Mouse (Mus musculus): ENCODE results near the gene Sfxn5.

Sfxn5 gene

DNA sequence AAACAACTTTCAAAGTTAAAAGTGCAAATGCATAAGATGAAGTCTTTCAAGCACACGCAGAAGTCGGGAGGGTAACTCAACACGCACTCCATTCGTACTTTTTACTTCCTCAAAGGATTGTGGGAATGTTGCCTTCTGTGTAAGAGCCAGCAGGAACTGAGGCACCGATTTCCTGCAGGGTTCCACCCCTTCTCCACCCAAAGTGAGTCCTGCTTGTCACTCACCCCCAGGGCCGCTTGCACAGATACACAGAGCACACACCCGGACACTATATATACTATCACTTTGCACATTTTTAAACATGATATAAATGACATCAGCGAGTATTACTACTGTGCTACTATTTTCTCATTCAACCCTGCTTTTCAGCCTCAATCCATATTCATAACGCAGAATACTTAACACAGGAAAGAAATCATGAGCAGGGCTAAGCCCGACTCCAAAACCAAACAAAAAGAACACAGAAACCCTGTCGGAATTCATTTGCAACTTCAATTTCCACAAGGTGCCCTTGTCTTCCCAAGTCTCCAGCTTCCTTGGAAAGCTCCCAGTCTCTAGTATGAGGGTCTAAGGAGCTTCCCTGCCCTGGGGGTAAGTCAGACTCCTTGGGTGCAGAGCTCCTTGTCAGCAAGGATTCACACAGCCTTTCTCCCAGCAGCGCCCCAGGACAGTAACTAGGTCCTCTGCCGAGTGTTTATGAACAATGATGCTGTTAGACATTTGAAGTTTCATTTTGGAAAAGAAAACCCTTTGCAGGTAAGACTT is 46.8 kb downstream of the Sfxn5 start:
- no peak for DNase-seq

GRCm38 (mm10) chr6:85280871-85281270 is 52.4 kb downstream of the Sfxn5 start:
- peak; percentile 76 for DNase-seq

DNA sequence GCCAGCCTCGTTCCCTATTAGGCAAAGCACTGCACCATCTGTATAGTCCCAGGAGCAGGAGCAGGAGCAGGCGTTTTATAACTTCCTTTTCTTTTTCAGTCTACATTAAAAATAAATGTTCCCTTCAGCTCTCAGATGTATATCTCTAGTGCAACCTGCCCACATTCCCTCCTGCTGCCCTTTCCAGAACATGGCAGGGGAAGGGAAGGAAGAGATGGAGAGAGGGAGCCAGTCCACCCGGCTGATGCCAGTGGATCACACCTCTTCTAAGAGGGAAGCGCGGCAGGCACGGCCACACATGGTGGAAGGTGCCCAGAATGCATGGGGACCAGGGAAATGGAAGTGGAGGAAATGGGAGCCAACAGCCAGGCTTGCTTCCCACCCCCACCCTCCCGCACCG is 56.7 kb downstream of the Sfxn5 start:
- DNase-seq: peak; percentile 82

- no peak for DNase-seq
Observed at GRCm38 (mm10) chr6:85272436-85272835, 60.8 kb downstream of the Sfxn5 start.

DNA sequence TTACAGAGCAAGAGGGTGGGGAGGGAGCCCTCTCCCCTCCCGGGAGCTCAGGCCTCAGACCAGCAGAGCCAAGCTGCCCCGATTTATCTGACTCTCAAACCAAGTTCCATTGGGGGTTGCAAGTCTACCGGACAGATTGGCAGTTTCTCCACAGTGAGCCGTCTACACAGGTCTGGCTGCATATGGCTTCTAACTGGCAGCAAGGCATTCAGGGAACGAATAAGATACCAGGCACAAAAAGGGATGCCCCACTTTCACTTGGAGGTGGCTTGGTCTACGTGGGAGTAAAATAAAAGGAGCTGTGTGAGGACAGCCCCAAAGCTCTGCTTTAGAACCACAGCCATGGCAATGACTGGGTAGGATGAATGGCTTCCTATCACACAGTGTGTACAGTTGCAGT is 67.2 kb downstream of the Sfxn5 start:
- DNase-seq: peak; percentile 70

- DNase-seq: no peak
Observed at GRCm38 (mm10) chr6:85264982-85265518, 68.2 kb downstream of the Sfxn5 start.

GRCm38 (mm10) chr6:85262865-85263515 is 70.2 kb downstream of the Sfxn5 start:
- DNase-seq: no peak

GRCm38 (mm10) chr6:85259094-85259630 is 74.1 kb downstream of the Sfxn5 start:
- DNase-seq: no peak

DNA sequence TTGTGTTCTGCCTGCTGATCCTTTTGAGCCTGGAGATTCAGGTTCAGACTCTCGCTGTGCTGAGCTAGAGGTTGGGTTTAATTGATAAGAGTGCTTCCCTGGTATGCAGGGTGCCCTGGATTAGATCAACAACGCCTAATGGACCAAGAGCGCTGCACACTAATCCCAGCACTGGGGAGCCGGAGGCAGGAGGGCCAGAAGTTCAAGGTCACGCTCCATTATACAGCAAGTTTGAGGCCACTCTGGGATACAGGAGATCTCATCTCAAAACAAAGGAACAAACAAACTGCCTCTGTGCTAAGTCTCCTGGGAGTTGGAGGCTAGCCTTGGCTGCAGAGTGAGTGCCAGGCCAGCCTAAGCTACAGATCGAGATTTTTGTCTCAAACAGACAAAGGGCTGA is 77.6 kb downstream of the Sfxn5 start:
- no peak for DNase-seq

DNA sequence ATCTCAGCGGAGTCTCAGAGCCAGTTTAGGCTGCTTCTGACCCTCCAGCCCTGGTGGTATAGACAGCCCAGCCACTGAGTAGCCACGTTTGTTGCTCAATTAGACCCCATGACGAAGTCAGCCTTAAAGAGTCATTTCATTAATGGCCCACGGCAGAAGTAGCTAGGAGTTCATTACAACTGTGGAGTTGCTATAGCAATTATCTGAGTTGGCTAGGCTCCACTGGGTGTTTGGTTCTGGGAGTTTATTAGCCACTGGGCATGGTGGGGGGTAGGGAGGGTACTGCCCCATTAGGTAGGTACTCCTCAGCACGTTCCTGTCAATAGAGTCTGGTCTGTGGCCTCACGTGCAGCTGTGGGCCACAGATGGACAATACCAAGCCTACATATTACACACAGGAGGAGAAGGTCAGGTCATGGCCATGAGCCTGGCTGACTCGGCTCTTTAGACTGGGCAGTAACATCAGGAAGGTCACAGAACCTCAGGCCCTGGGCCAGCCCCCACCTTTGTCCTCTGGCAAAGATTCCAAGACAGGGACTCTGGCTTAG is 79.2 kb downstream of the Sfxn5 start:
- no peak for DNase-seq

- no peak for DNase-seq
Observed at GRCm38 (mm10) chr6:85253275-85253674, 79.9 kb downstream of the Sfxn5 start.

GRCm38 (mm10) chr6:85252251-85253058 is 80.8 kb downstream of the Sfxn5 start:
- peak; percentile 42 for DNase-seq

DNA sequence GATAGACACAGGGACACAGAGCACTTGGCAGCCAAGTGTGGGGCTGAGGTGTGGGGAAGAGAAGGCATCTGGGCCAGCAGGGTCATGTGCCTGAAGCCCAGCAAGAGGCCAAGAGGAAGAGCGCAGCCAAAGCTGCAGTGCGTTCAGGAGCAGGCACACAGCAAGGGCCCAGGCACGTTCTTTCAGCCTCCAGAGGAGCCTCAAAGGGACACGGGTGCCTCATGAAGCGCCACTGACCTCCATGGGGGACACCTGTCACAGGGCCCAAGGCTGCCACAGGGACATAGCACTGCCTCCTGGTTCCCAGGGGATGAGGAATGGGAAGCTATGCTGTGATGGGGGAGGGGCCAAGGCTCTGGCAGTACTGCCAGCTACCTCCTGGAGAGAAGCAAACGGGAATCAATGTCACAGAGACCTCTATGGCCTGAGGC is 82.4 kb downstream of the Sfxn5 start:
- no peak for DNase-seq

DNA sequence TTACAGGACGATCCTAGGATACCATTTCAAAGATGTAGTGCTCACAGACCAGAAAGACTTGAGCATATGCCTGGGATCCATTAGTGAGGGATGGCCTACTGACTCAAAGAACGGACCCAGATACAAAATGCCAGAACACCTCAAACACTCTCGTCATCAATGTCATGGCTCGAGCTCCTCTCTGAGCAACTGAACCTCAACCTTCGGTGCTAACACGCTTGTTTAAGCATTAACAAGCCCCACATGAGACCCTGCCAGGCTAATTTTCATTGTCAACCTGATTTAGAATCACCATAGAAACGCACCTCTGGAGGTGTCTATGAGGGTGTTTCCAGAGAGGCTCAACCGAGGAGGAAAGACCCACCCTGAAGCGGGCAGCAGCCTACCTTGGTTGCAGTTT is 83.4 kb downstream of the Sfxn5 start:
- no peak for DNase-seq

- DNase-seq: no peak
Observed at GRCm38 (mm10) chr6:85239044-85239489, 94.2 kb downstream of the Sfxn5 start.

DNA sequence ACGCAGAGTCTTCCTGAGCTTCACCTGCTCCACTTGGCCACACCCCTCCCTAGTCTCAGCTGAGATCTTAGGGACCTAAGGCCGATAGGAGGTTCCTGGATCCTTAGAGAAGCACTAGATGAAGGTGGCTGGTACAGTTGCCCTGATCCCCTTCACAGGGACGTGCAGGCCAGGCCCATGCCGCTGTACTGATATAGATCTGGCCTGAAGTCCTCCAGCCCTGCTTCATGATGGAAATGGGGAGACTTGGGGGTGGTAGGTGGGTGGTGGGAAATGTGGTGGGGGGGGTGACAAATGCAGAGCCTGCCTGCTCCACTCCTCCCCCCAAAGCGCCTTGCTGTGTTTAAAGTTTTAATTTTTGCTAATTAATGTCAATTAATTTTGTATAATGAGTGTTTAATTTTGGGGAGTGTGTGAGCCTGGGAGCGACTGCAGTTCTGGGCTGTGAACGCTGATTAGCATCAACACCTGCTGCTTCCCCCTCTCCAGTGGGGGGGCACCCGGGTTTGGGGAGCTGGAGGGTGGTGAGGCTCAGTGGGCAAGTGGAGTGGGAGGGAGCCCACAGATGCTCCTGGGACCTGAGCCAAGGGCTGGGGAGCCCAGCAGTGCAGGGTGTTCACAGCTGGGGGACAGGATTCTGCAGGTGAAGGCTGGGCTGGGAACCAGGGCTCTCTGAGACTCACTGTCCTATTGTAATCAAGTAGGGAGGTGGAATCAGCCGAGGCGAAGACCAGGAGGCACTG is 95.5 kb downstream of the Sfxn5 start:
- DNase-seq: no peak

DNA sequence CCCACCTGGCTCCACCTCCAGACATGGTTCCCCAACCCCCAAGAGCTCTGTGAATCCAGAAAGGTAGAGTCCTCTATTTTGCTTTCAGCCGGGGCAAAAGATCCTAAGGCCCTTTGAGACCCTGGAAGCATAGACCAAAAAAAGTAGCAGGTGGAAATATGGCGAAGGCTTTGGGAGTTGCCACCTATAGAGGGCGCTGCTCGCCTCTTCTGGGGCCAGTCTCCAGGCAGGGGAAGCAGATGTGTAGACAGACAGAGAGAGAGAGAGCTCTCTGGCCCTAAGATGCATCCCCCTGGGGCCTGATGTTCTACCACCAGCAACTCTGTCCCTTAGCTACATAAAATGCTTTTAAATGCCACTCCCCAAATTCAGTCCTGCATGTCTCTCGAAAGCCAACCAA is 96.2 kb downstream of the Sfxn5 start:
- no peak for DNase-seq

DNA sequence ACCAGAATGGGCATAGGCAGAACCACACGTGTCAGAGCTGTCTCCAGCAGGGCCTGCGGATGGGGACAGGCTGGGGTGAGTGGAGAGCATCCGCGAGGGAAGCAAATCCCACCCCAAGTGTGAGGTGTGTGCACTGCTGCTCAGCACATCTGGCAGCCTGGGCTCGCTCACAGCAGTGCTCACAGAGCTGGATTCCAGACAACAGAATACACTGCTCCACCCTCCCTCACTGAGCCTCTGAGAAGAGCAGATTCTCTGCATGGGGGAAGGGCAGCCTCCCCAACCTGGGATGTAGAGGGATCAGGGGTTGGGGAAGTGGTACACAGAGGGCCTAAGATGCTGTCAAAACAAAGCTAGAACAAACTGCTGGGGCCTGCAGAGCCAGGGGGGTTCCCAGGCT is 98.4 kb downstream of the Sfxn5 start:
- no peak for DNase-seq

- no peak for DNase-seq
Observed at GRCm38 (mm10) chr6:85232836-85233623, 100.2 kb downstream of the Sfxn5 start.

DNA sequence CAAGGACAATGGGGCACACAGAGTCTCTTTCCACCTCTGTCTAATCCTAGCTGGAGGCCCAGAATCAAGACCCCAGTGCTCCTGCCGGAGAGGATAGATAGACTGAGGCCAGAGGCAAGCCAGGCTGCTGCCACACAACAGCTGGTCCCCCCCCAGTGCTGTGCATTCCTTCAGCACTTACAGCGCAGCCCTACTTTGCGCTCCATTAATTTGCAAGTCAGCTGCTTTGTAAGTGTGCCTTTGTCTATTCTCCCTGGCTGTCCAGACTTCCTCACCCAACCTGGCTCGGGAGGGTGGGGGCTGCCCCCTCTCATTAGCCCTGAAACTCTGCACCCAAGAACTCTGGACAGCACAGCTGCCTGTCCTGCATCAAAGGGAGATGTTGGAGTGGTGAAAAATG is 101.2 kb downstream of the Sfxn5 start:
- DNase-seq: no peak

GRCm38 (mm10) chr6:85231469-85231868 is 101.8 kb downstream of the Sfxn5 start:
- no peak for DNase-seq
